Mouse (Mus musculus): Measurements from ENCODE around the gene Cplx2. TPM values are rescaled to one million over a fixed set of nuclear protein-coding genes. Genes with fewer than 3 reads are reported as not detected.
A peak's percentile ranks its signal among the peaks of the same experiment; 100 is the strongest.

The Cplx2 gene
- total and polyA plus RNA-seq, 2 experiments from 2014 or later: 1.7 to 7.6 TPM

GRCm38 (mm10) chr13:54405805-54406204 is 34.7 kb downstream of the Cplx2 start:
- no peak overlapping the region for H3K9ac ChIP-seq (replicated peaks; ENCODE audit: low read depth, low read length)
- H3K27me3 ChIP-seq (ENCODE audit: control insufficient read depth, insufficient read depth, low read length): no peaks in the 10 kb centered on the region
- no peak for TF ChIP-seq CTCF (IDR thresholded peaks at IDR 0.05; ENCODE audit: low read depth)
- TF ChIP-seq EP300 (IDR thresholded peaks at IDR 0.05; ENCODE audit: low read depth): no peak
- ATAC-seq (ENCODE audit: insufficient read depth, low read depth) (no peak), DNase-seq (ENCODE audit: low spot score) (no peak)
- H3K9me3 ChIP-seq (replicated peaks; ENCODE audit: control insufficient read depth, low read length): 0 out of 2 replicates have a peak, but pooled peaks cover 3% of the 10 kb centered on the region
- H3K4me3 ChIP-seq (ENCODE audit: low read depth, low read length): no peak overlapping the region
- no peaks in the 10 kb centered on the region; the same call in 1 of the 2 replicates for H3K4me1 ChIP-seq (ENCODE audit: control insufficient read depth, insufficient read depth)
- 52% methylated on average over 2 of the region's 2 CpGs for WGBS
- no peak overlapping the region for H3K27ac ChIP-seq (ENCODE audit: low read depth)
- no peak overlapping the region for H3K4me2 ChIP-seq (ENCODE audit: low read depth, low read length)
- no peaks in the 10 kb centered on the region for H3K36me3 ChIP-seq (replicated peaks; ENCODE audit: control insufficient read depth, insufficient read depth, low read length)

GRCm38 (mm10) chr13:54411656-54412055 is 40.5 kb downstream of the Cplx2 start:
- H3K4me3 ChIP-seq (ENCODE audit: low read depth, low read length): no peak overlapping the region
- H3K9me3 ChIP-seq (replicated peaks; ENCODE audit: control insufficient read depth, low read length): no peaks in the 10 kb centered on the region
- H3K27ac ChIP-seq (ENCODE audit: low read depth): no peak overlapping the region
- H3K4me2 ChIP-seq (ENCODE audit: low read depth, low read length): no peak overlapping the region
- 0 out of 2 replicates have a peak, but pooled peaks cover 6% of the 10 kb centered on the region for H3K4me1 ChIP-seq (ENCODE audit: control insufficient read depth, insufficient read depth)
- H3K9ac ChIP-seq (replicated peaks; ENCODE audit: low read depth, low read length): no peak overlapping the region
- WGBS: 89% methylated on average over 3 of the region's 3 CpGs
- no peaks in the 10 kb centered on the region for H3K27me3 ChIP-seq (ENCODE audit: control insufficient read depth, insufficient read depth, low read length)
- ATAC-seq (ENCODE audit: insufficient read depth, low read depth) (no peak), DNase-seq (ENCODE audit: low spot score) (no peak)
- no peaks in the 10 kb centered on the region for H3K36me3 ChIP-seq (replicated peaks; ENCODE audit: control insufficient read depth, insufficient read depth, low read length)
- TF ChIP-seq EP300 (IDR thresholded peaks at IDR 0.05; ENCODE audit: low read depth) (no peak), CTCF (IDR thresholded peaks at IDR 0.05; ENCODE audit: low read depth) (no peak)

GRCm38 (mm10) chr13:54412236-54412635 is 41.1 kb downstream of the Cplx2 start:
- no peak overlapping the region for H3K4me2 ChIP-seq (ENCODE audit: low read depth, low read length)
- 0 out of 2 replicates have a peak, but pooled peaks cover 6% of the 10 kb centered on the region for H3K4me1 ChIP-seq (ENCODE audit: control insufficient read depth, insufficient read depth)
- H3K36me3 ChIP-seq (replicated peaks; ENCODE audit: control insufficient read depth, insufficient read depth, low read length): no peaks in the 10 kb centered on the region
- no peak for TF ChIP-seq CTCF (IDR thresholded peaks at IDR 0.05; ENCODE audit: low read depth)
- TF ChIP-seq EP300 (IDR thresholded peaks at IDR 0.05; ENCODE audit: low read depth): no peak
- no peak overlapping the region for H3K9ac ChIP-seq (replicated peaks; ENCODE audit: low read depth, low read length)
- H3K27ac ChIP-seq (ENCODE audit: low read depth): no peak overlapping the region
- no peaks in the 10 kb centered on the region for H3K9me3 ChIP-seq (replicated peaks; ENCODE audit: control insufficient read depth, low read length)
- DNase-seq (ENCODE audit: low spot score): no peak
- WGBS: 13% methylated on average over 7 of the region's 7 CpGs
- H3K27me3 ChIP-seq (ENCODE audit: control insufficient read depth, insufficient read depth, low read length): no peaks in the 10 kb centered on the region
- ATAC-seq (ENCODE audit: insufficient read depth, low read depth): peak; percentile 17; the same call in 1 of the 2 replicates
- no peak overlapping the region for H3K4me3 ChIP-seq (ENCODE audit: low read depth, low read length)

- ATAC-seq (ENCODE audit: insufficient read depth, low read depth): no peak
- no peaks in the 10 kb centered on the region for H3K27me3 ChIP-seq (ENCODE audit: control insufficient read depth, insufficient read depth, low read length)
Observed at GRCm38 (mm10) chr13:54412721-54413120, 41.6 kb downstream of the Cplx2 start.

GRCm38 (mm10) chr13:54415059-54415458 is 43.9 kb downstream of the Cplx2 start:
- H3K27ac ChIP-seq (ENCODE audit: low read depth): no peak overlapping the region
- no peak overlapping the region for H3K9ac ChIP-seq (replicated peaks; ENCODE audit: low read depth, low read length)
- no peaks in the 10 kb centered on the region for H3K36me3 ChIP-seq (replicated peaks; ENCODE audit: control insufficient read depth, insufficient read depth, low read length)
- H3K4me2 ChIP-seq (ENCODE audit: low read depth, low read length): no peak overlapping the region
- DNase-seq (ENCODE audit: low spot score) (no peak), ATAC-seq (ENCODE audit: insufficient read depth, low read depth) (no peak)
- H3K27me3 ChIP-seq (ENCODE audit: control insufficient read depth, insufficient read depth, low read length): no peaks in the 10 kb centered on the region
- 0 out of 2 replicates have a peak, but pooled peaks cover 6% of the 10 kb centered on the region for H3K4me1 ChIP-seq (ENCODE audit: control insufficient read depth, insufficient read depth)
- H3K9me3 ChIP-seq (replicated peaks; ENCODE audit: control insufficient read depth, low read length): no peaks in the 10 kb centered on the region
- no peak overlapping the region for H3K4me3 ChIP-seq (ENCODE audit: low read depth, low read length)
- TF ChIP-seq EP300 (IDR thresholded peaks at IDR 0.05; ENCODE audit: low read depth) (no peak), CTCF (IDR thresholded peaks at IDR 0.05; ENCODE audit: low read depth) (no peak)
- 87% methylated on average over 4 of the region's 4 CpGs for WGBS

More at GRCm38 (mm10) chr13:54412721-54413120, 41.6 kb downstream of the Cplx2 start:
- DNase-seq (ENCODE audit: low spot score): no peak
- no peaks in the 10 kb centered on the region for H3K36me3 ChIP-seq (replicated peaks; ENCODE audit: control insufficient read depth, insufficient read depth, low read length)
- TF ChIP-seq EP300 (IDR thresholded peaks at IDR 0.05; ENCODE audit: low read depth): no peak
- 0 out of 2 replicates have a peak, but pooled peaks cover 6% of the 10 kb centered on the region for H3K4me1 ChIP-seq (ENCODE audit: control insufficient read depth, insufficient read depth)
- WGBS: 63% methylated on average over 4 of the region's 4 CpGs
- H3K4me2 ChIP-seq (ENCODE audit: low read depth, low read length): no peak overlapping the region
- no peaks in the 10 kb centered on the region for H3K9me3 ChIP-seq (replicated peaks; ENCODE audit: control insufficient read depth, low read length)
- no peak overlapping the region for H3K27ac ChIP-seq (ENCODE audit: low read depth)
- no peak overlapping the region for H3K4me3 ChIP-seq (ENCODE audit: low read depth, low read length)
- H3K9ac ChIP-seq (replicated peaks; ENCODE audit: low read depth, low read length): no peak overlapping the region

- no peak for ATAC-seq (ENCODE audit: insufficient read depth, low read depth)
- H3K27me3 ChIP-seq (ENCODE audit: control insufficient read depth, insufficient read depth, low read length): no peaks in the 10 kb centered on the region
- H3K4me3 ChIP-seq (ENCODE audit: low read depth, low read length): no peak overlapping the region
- H3K4me1 ChIP-seq (ENCODE audit: control insufficient read depth, insufficient read depth): no peaks in the 10 kb centered on the region
- TF ChIP-seq EP300 (IDR thresholded peaks at IDR 0.05; ENCODE audit: low read depth) (no peak), CTCF (IDR thresholded peaks at IDR 0.05; ENCODE audit: low read depth) (no peak)
- H3K4me2 ChIP-seq (ENCODE audit: low read depth, low read length): no peak overlapping the region
- H3K9me3 ChIP-seq (replicated peaks; ENCODE audit: control insufficient read depth, low read length): no peaks in the 10 kb centered on the region
- 85% methylated on average over 10 of the region's 10 CpGs for WGBS
- H3K27ac ChIP-seq (ENCODE audit: low read depth): no peak overlapping the region
- no peaks in the 10 kb centered on the region for H3K36me3 ChIP-seq (replicated peaks; ENCODE audit: control insufficient read depth, insufficient read depth, low read length)
- no peak for DNase-seq (ENCODE audit: low spot score)
- no peak overlapping the region for H3K9ac ChIP-seq (replicated peaks; ENCODE audit: low read depth, low read length)
Observed at GRCm38 (mm10) chr13:54418781-54419327, 47.7 kb downstream of the Cplx2 start.
